Mouse (Mus musculus): ENCODE measurements around the gene Tmem251.

- TF ChIP-seq GATA1 (IDR thresholded peaks at IDR 0.05; ENCODE audit: low read length) (no peak), TAL1 (IDR thresholded peaks at IDR 0.05; ENCODE audit: low read length) (no peak)
Measured at GRCm38 (mm10) chr12:102702356-102703110, 41.0 kb upstream of the Tmem251 start.
